Mouse (Mus musculus): ENCODE results near the gene Gcnt4.

DNA sequence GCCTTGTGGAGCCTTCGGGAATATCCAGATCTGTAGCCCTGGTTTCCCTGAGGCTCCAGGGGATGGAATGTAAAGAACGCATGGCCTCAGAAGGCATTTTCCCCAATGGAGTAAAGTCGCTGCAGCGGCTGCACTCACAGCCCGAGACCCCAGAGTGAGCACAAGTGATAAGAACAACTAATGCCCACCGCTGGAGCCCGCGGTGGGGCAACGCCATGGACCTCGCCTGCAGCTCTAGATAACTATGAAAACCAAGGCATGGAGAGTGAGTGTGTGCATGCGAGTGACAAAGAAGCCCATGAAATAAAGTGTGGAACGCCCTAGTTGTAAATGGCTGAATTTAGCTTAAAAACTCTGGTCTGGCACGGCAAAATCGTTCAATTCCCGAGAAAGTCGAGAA, 64.6 kb downstream of the Gcnt4 start:
- TF ChIP-seq CTCF (IDR thresholded peaks at IDR 0.05; ENCODE audit: borderline replicate concordance, insufficient read depth, low read length) = no peak
- no peak for TF ChIP-seq POLR2A (IDR thresholded peaks at IDR 0.05; ENCODE audit: low read depth, low read length)
